Mouse (Mus musculus) liver, adult 2 months (tissue): Measurements from ENCODE around the gene Itga7.

Source experiments
- CTCF ChIP-seq: fragments of 200-500 bp; IDR thresholded peaks from 2 replicates; pipeline ENCODE4 v1.5.1; 2011; ENCODE audit warnings: low read depth, low read length, control low read depth
- POLR2A ChIP-seq: fragments of 200-500 bp; IDR thresholded peaks from 2 replicates; pipeline ENCODE4 v1.6.1; 2011; ENCODE audit warnings: low read length, control low read depth; ENCODE audit not compliant: insufficient read depth; ENCODE audit errors: extremely low read depth

- TF ChIP-seq CTCF (no peak), POLR2A (no peak)
Measured at GRCm38 (mm10) chr10:128919203-128919631, 14.4 kb upstream of the Itga7 start.
